Mouse (Mus musculus) bone marrow macrophage, adult 2 months (primary cell): ENCODE data around the gene Svs6.

Source experiments
- CTCF ChIP-seq: IDR thresholded peaks from 2 replicates; pipeline ENCODE4 v1.5.1; 2012; ENCODE audit warnings: low read depth, mild to moderate bottlenecking, low read length, moderate library complexity
- POLR2A ChIP-seq: IDR thresholded peaks from 2 replicates; pipeline ENCODE4 v1.6.1; 2012; ENCODE audit warnings: mild to moderate bottlenecking, low read depth, low read length, borderline replicate concordance

- TF ChIP-seq POLR2A (no peak), CTCF (no peak)
These were observed 39.8 kb downstream of the Svs6 start for GRCm38 (mm10) chr2:164356177-164356967.
